Mouse (Mus musculus) liver, embryonic 12.5 days (tissue): ENCODE data around the gene Slc22a3. TPM values are rescaled to one million over a fixed set of nuclear protein-coding genes. Genes with fewer than 3 reads are reported as not detected.

ENCODE experiments used
- ATAC-seq: fragments of 200-750 bp; cut with Nextera tagmentation; 2 replicates; pipeline ENCODE4 v1.8.0; 2017; ENCODE audit warnings: moderate number of reproducible peaks, mild to moderate bottlenecking, moderate library complexity
- H3K27ac ChIP-seq: fragments of 300-500 bp; sonication (generic); 2 replicates; pipeline ENCODE4 v1.5.1; 2016; ENCODE audit warnings: mild to moderate bottlenecking
- H3K27me3 ChIP-seq: fragments of 300-500 bp; sonication (generic); replicated peaks from 2 replicates; pipeline ENCODE4 v1.6.1; 2016; ENCODE audit warnings: mild to moderate bottlenecking, moderate library complexity
- H3K36me3 ChIP-seq: fragments of 300-500 bp; sonication (generic); 2 replicates; pipeline ENCODE4 v1.6.1; 2016; ENCODE audit warnings: mild to moderate bottlenecking, moderate library complexity
- H3K4me1 ChIP-seq: fragments of 300-500 bp; sonication (generic); 2 replicates; pipeline ENCODE4 v1.6.1; 2016
- H3K4me2 ChIP-seq: fragments of 300-500 bp; sonication (generic); 2 replicates; pipeline ENCODE4 v1.6.1; 2016; ENCODE audit warnings: mild to moderate bottlenecking, moderate library complexity
- H3K4me3 ChIP-seq: fragments of 300-500 bp; sonication (generic); 2 replicates; pipeline ENCODE4 v1.5.1; 2016; ENCODE audit warnings: mild to moderate bottlenecking, moderate library complexity
- H3K9ac ChIP-seq: fragments of 300-500 bp; sonication (generic); 2 replicates; pipeline ENCODE4 v1.6.1; 2016; ENCODE audit warnings: mild to moderate bottlenecking, moderate library complexity
- H3K9me3 ChIP-seq: fragments of 300-500 bp; sonication (generic); replicated peaks from 2 replicates; pipeline ENCODE4 v1.6.1; 2016; ENCODE audit warnings: mild to moderate bottlenecking, moderate library complexity
- WGBS: fragments of 180-500 bp; shearing (Covaris S2); methylation state at CpG from one replicate; pipeline ENCODE4 v1.1.7; 2016; ENCODE audit not compliant: insufficient replicate concordance; 5-methylcytosine and 5-hydroxymethylcytosine counted together
- polyA plus RNA-seq: library from polyadenylated mRNA; unstranded; fragments of >200 nt; fragmentation: Nextera tagmentation; extraction: Ambion mirVana; gene quantifications from 2 replicates; pipeline ENCODE4 v1.2.1, GENCODE M21; 2016

The Slc22a3 gene
- polyA plus RNA-seq, 1 experiment from 2014 or later: 2.5 TPM

- peak overlapping the region; percentile 56 for H3K9ac ChIP-seq
- H3K4me2 ChIP-seq: peak overlapping the region; percentile 76
- H3K27ac ChIP-seq: no peak overlapping the region
- H3K4me3 ChIP-seq: peak overlapping the region; percentile 53
- no peaks in the 10 kb centered on the region for H3K36me3 ChIP-seq
- peaks cover 48% of the 10 kb centered on the region for H3K27me3 ChIP-seq
- WGBS: 1% methylated on average over 61 of the region's 65 CpGs
- no peaks in the 10 kb centered on the region for H3K9me3 ChIP-seq
- H3K4me1 ChIP-seq: peaks cover 40% of the 10 kb centered on the region
- ATAC-seq: peak; percentile 24; the same call in 1 of the 2 replicates
Observed at GRCm38 (mm10) chr17:12506903-12507563, 471 bp downstream of the Slc22a3 start.

GRCm38 (mm10) chr17:12505708-12506107 lies 1.8 kb downstream of the Slc22a3 start:
- Histone ChIP-seq H3K27me3 (peaks cover 48% of the 10 kb centered on the region), H3K9ac (no peak overlapping the region), H3K4me3 (0 out of 2 replicates have a peak overlapping the region, but pooled peaks have one; percentile 53), H3K27ac (no peak overlapping the region), H3K9me3 (no peaks in the 10 kb centered on the region), H3K36me3 (no peaks in the 10 kb centered on the region), H3K4me1 (peaks cover 31% of the 10 kb centered on the region), H3K4me2 (peak overlapping the region; percentile 76)
- no peak for ATAC-seq
- WGBS: 19% methylated on average over 6 of the region's 6 CpGs

GRCm38 (mm10) chr17:12499426-12499825 lies 8.1 kb downstream of the Slc22a3 start:
- peaks cover 21% of the 10 kb centered on the region for H3K4me1 ChIP-seq
- no peak overlapping the region for H3K4me3 ChIP-seq
- no peak overlapping the region for H3K4me2 ChIP-seq
- no peak overlapping the region for H3K27ac ChIP-seq
- H3K9ac ChIP-seq: no peak overlapping the region
- no peak for ATAC-seq
- no peaks in the 10 kb centered on the region for H3K9me3 ChIP-seq
- peaks cover 3% of the 10 kb centered on the region; the same call in 1 of the 2 replicates for H3K27me3 ChIP-seq
- no peaks in the 10 kb centered on the region for H3K36me3 ChIP-seq
- 41% methylated on average over 8 of the region's 8 CpGs for WGBS

- no peaks in the 10 kb centered on the region for H3K36me3 ChIP-seq
- H3K4me3 ChIP-seq: no peak overlapping the region
- no peak overlapping the region for H3K4me2 ChIP-seq
- no peaks in the 10 kb centered on the region for H3K27me3 ChIP-seq
- H3K9ac ChIP-seq: no peak overlapping the region
- 30% methylated on average over 3 of the region's 3 CpGs for WGBS
- H3K9me3 ChIP-seq: no peaks in the 10 kb centered on the region
- H3K4me1 ChIP-seq: peaks cover 21% of the 10 kb centered on the region
- H3K27ac ChIP-seq: no peak overlapping the region
- ATAC-seq: no peak
Observed at GRCm38 (mm10) chr17:12495558-12495957, 11.9 kb downstream of the Slc22a3 start.

- H3K4me2 ChIP-seq: no peak overlapping the region
- no peak overlapping the region for H3K27ac ChIP-seq
- peaks cover 17% of the 10 kb centered on the region for H3K4me1 ChIP-seq
- no peak overlapping the region for H3K4me3 ChIP-seq
- no peaks in the 10 kb centered on the region for H3K36me3 ChIP-seq
- no peaks in the 10 kb centered on the region for H3K27me3 ChIP-seq
- ATAC-seq: no peak
- no peak overlapping the region for H3K9ac ChIP-seq
- H3K9me3 ChIP-seq: no peaks in the 10 kb centered on the region
- 80% methylated on average over 12 of the region's 12 CpGs for WGBS
Observed at GRCm38 (mm10) chr17:12491591-12491990, 15.9 kb downstream of the Slc22a3 start.

GRCm38 (mm10) chr17:12489888-12490287 lies 17.6 kb downstream of the Slc22a3 start:
- WGBS: 64% methylated on average over 5 of the region's 5 CpGs
- H3K4me2 ChIP-seq: no peak overlapping the region
- no peak for ATAC-seq
- H3K36me3 ChIP-seq: no peaks in the 10 kb centered on the region
- H3K27ac ChIP-seq: no peak overlapping the region
- no peaks in the 10 kb centered on the region for H3K27me3 ChIP-seq
- no peak overlapping the region for H3K9ac ChIP-seq
- H3K4me3 ChIP-seq: no peak overlapping the region
- H3K4me1 ChIP-seq: 0 out of 2 replicates have a peak, but pooled peaks cover 2% of the 10 kb centered on the region
- no peaks in the 10 kb centered on the region for H3K9me3 ChIP-seq

GRCm38 (mm10) chr17:12485657-12486056 lies 21.8 kb downstream of the Slc22a3 start:
- ATAC-seq: no peak

GRCm38 (mm10) chr17:12479416-12479815 lies 28.1 kb downstream of the Slc22a3 start:
- no peak overlapping the region for H3K4me2 ChIP-seq
- WGBS: 64% methylated on average over 2 of the region's 2 CpGs
- no peaks in the 10 kb centered on the region for H3K4me1 ChIP-seq
- no peaks in the 10 kb centered on the region for H3K27me3 ChIP-seq
- H3K27ac ChIP-seq: no peak overlapping the region
- no peak for ATAC-seq
- no peak overlapping the region for H3K9ac ChIP-seq
- no peaks in the 10 kb centered on the region for H3K36me3 ChIP-seq
- no peaks in the 10 kb centered on the region for H3K9me3 ChIP-seq
- no peak overlapping the region for H3K4me3 ChIP-seq

More at GRCm38 (mm10) chr17:12485657-12486056, 21.8 kb downstream of the Slc22a3 start:
- H3K9ac ChIP-seq: no peak overlapping the region
- no peak overlapping the region for H3K4me2 ChIP-seq
- 80% methylated on average over 3 of the region's 3 CpGs for WGBS
- H3K36me3 ChIP-seq: no peaks in the 10 kb centered on the region
- H3K9me3 ChIP-seq: no peaks in the 10 kb centered on the region
- H3K4me3 ChIP-seq: no peak overlapping the region
- no peaks in the 10 kb centered on the region for H3K27me3 ChIP-seq
- H3K27ac ChIP-seq: no peak overlapping the region
- H3K4me1 ChIP-seq: no peaks in the 10 kb centered on the region

GRCm38 (mm10) chr17:12474509-12475083 lies 32.9 kb downstream of the Slc22a3 start:
- Histone ChIP-seq H3K9me3 (no peaks in the 10 kb centered on the region), H3K36me3 (no peaks in the 10 kb centered on the region), H3K4me1 (no peaks in the 10 kb centered on the region), H3K27me3 (no peaks in the 10 kb centered on the region), H3K4me2 (no peak overlapping the region), H3K9ac (no peak overlapping the region), H3K4me3 (no peak overlapping the region), H3K27ac (no peak overlapping the region)
- WGBS: 33% methylated on average over 3 of the region's 3 CpGs
- ATAC-seq: no peak

- Histone ChIP-seq H3K27ac (no peak overlapping the region), H3K9me3 (no peaks in the 10 kb centered on the region), H3K27me3 (no peaks in the 10 kb centered on the region), H3K4me1 (0 out of 2 replicates have a peak, but pooled peaks cover 5% of the 10 kb centered on the region), H3K9ac (no peak overlapping the region), H3K36me3 (no peaks in the 10 kb centered on the region), H3K4me2 (no peak overlapping the region), H3K4me3 (no peak overlapping the region)
- ATAC-seq: no peak
Observed at GRCm38 (mm10) chr17:12472547-12472946, 35.0 kb downstream of the Slc22a3 start.

- H3K4me3 ChIP-seq: no peak overlapping the region
- ATAC-seq: no peak
- no peak overlapping the region for H3K4me2 ChIP-seq
- no peak overlapping the region for H3K9ac ChIP-seq
- H3K9me3 ChIP-seq: no peaks in the 10 kb centered on the region
- no peak overlapping the region for H3K27ac ChIP-seq
- 50% methylated on average over 5 of the region's 5 CpGs for WGBS
- 0 out of 2 replicates have a peak, but pooled peaks cover 3% of the 10 kb centered on the region for H3K27me3 ChIP-seq
- 0 out of 2 replicates have a peak, but pooled peaks cover 5% of the 10 kb centered on the region for H3K4me1 ChIP-seq
- no peaks in the 10 kb centered on the region for H3K36me3 ChIP-seq
Observed at GRCm38 (mm10) chr17:12468745-12469144, 38.8 kb downstream of the Slc22a3 start.

GRCm38 (mm10) chr17:12467642-12468041 lies 39.9 kb downstream of the Slc22a3 start:
- Histone ChIP-seq H3K4me2 (no peak overlapping the region), H3K9ac (no peak overlapping the region), H3K36me3 (no peaks in the 10 kb centered on the region), H3K4me1 (0 out of 2 replicates have a peak, but pooled peaks cover 5% of the 10 kb centered on the region), H3K9me3 (no peaks in the 10 kb centered on the region), H3K27ac (no peak overlapping the region), H3K27me3 (0 out of 2 replicates have a peak, but pooled peaks cover 3% of the 10 kb centered on the region), H3K4me3 (no peak overlapping the region)
- WGBS: 58% methylated on average over 3 of the region's 3 CpGs
- ATAC-seq: no peak
